Mouse (Mus musculus): ENCODE measurements around the gene Mpz.
A peak's percentile ranks its signal among the peaks of the same experiment; 100 is the strongest.

DNA sequence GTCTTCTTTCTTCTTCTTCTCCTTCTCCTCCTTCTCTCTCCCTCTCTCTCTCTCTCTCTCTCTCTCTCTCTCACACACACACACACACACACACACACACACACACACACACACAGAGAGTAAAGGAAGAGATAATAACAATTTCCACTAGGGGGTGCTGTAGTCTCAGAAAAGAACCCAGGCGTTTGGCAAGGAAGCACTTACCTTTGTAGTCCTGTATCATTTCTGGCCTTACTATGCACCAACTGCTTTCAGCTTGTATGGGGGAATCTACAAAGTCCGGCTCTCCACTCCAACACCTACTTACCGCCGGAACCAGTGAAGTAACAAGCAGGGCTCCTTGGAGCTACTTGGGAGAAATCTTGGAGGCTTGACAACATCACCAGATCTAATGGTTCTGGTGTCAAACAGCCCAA lies 32.2 kb upstream of the Mpz start:
- no peak for TF ChIP-seq POLR2A (IDR thresholded peaks at IDR 0.05; ENCODE audit: borderline replicate concordance, insufficient read depth, low read length)
- TF ChIP-seq CTCF (IDR thresholded peaks at IDR 0.05; ENCODE audit: borderline replicate concordance, insufficient read depth, low read depth, low read length), result peak; percentile 40; the same call in 1 of the 2 replicates

All from cerebellum, adult 2 months (tissue).